Mouse (Mus musculus) 416B (cell line): ENCODE data around the gene Acap2.

Source experiments
- DNase-seq: peaks from one replicate; pipeline ENCODE4 v3.0.0; 2011; ENCODE audit warnings: low read depth

Gene Acap2

DNA sequence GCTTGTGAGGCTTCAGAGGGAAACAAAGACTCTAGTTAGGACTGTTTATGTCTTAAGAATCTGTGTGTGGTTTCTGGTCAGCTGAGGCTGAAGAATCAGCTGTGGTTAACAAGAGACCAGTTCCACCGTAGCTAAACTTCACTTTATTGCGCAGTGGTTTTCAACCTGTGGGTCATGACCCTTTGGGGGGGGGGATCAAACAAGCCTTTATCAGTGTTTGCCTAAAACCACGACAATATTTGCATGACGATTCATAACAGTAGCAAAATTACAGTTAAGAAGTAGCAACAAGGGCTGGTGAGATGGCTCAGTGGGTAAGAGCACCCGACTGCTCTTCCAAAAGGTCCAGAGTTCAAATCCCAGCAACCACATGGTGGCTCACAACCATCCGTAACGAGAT, 4.7 kb upstream of the Acap2 start:
- DNase-seq, result peak; percentile 66

DNA sequence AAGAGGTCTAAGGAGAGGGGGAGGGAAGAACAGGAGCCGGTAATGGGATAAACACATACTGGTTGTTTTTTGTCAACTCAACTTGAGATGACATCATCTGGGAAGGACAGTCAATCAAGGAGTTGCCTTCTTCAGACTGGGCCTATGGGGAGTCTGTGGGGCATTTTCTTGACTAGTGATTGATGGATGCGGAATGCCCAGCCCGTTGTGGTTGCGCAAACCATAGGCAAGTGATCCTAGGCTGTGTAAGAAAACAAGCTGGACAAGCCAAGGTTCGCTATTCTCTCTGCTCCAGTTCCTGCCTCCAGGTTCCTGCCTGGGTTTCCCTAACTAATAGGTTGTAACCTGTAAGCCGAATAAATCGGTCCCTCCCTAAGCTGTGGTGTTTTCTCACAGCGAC, 4.1 kb upstream of the Acap2 start:
- DNase-seq, result no peak

DNA sequence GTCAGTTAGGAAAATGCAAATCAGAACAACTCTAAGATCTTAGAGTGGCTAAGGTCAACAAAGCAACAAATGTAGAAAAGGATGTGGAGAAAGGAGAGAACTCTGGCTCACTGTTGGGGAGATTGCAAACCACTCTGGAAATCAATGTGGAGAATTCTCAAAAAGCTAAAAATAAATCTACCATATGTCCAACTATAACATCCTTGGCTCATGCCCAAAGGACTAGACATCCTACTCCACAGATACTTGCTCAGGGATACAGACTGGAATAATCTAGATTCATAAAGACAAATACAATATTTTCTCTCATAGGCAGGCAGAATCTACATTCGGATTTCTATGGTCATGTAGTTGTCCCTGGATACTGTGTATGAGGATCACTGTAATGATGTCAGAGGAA, 3.2 kb upstream of the Acap2 start:
- no peak for DNase-seq

DNA sequence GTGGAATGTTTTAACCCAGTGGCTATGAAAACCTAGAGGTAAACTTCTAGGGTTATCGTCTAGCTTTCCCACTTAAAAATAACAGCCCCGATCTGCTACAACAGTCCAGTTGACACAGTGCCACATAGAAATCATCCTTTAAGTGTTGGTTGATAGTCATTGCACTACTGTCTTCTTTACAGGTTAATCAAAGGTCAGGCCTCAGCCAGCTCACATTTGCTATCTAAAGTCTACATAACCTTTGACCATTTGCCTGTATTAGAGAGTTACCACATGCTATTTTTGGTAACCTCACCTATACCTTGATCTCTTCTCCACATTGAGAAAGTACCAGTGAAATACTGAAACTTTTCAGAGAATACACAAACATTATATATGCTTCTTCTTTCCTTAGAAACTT, 659 bp upstream of the Acap2 start:
- DNase-seq, result no peak

DNA sequence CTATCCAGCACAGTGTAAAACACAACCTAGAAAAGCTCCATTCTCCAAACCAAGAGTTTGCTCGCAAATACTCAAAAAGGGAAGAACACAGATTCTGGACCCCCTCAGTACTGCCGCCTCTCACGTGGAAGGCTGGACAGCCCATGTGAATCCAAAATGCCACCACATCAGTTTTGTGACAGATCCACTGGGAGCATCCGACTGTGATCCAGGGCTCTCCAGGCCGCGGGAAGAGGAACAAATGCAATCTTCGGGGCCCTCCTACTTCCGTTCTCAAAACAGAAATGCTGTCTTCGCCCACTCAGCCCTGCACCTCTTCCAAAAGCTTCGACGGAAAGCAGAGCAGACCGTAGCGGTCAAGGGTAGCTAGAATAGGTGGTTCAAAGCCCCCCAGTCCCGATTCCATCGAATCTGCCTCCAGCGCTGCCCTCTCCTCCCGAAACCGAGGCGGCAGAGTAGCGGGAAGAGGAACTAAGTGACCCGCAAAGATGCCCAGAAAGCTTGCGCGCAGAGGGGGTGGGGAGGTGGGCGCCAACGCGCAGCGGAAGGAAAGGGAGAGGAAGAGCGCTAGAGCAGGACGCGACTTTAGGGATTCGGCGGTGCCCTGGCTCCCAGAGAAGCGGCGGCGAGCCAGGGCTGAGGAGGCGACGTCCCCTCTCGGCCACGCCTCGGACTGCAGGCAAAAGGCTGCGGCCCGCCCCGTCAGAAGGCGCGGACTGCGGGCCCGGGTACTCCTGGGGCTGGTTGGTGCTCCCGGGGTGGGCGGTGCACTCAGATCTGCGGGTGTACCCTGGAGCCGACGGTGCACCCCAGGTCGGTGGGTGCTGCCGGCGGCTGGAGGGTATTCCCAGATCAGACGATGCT, 887 bp downstream of the Acap2 start:
- DNase-seq, result peak; percentile 65

DNA sequence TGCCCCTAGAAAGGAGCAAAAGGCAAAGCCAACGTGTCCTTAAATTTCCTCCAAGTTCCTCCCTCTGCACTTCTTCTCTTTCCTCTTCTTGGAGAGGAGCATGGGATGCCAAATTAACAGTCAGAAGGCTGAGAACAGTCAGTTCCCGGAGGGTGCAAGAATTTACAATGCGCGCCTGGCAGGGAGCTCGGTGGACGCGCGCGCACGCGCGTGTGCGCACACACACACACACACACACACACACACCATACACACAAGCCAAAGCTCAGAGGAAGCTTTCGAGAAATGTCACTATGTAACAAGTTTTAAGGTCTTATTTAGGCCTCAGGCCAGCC, 1.5 kb downstream of the Acap2 start:
- peak; percentile 56 for DNase-seq

DNA sequence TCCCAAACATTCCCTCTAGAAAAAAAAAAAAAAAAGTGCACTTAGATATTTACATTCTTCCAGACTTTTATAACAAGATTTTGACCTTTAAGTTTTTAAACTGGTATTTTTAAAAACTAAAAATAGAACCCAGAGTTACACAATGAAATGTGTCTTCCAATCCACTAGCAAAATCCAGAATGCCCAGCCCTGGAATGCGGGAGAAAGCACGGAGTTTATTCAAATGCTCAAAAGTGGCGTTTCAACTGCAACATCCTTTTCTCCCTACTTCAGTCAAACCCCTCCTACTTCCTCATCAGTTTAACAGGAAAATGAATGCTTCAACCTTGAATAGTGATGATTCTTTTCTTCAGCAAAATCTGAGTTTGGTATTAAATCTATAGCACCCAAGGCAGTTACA, 4.1 kb downstream of the Acap2 start:
- DNase-seq, result no peak

DNA sequence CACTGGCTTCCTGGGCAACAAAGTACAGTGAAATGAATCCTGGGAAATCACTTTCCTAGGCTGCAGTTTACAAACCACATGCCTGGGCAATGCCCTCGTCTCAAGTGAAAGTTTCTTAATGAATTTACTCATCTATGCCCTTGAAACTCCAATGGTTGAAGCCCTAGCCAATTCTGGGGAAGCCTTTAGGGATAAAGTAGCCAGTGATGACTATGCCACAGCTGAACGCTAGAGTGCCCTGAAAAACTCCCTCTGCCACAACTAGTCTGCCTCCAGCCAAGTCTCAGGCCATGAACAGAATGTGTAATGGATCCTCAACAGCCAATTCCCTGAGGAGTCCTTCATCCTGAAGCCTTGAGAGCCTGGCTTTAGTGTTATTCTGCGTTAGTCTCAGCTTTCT, 8.5 kb downstream of the Acap2 start:
- DNase-seq, result peak; percentile 65

DNA sequence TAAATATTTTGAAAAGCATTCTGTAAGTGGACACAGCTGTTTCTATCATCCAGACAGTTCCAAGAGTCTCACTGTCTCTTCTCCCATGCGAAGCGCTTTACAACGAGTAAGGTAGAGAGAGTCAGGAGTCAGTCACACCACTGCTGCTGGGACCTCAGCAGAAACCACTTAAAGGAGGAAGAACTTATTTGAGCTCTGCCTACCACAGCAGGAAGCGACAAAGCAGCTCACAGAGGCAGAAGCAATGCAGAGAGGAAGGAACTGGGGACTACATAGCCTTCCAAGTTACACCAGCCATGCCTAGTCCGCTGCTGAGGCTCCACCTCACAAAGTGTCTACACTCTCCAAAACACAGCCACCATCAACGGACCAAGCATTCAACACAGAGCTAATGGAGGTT, 9.2 kb downstream of the Acap2 start:
- peak; percentile 93 for DNase-seq

DNA sequence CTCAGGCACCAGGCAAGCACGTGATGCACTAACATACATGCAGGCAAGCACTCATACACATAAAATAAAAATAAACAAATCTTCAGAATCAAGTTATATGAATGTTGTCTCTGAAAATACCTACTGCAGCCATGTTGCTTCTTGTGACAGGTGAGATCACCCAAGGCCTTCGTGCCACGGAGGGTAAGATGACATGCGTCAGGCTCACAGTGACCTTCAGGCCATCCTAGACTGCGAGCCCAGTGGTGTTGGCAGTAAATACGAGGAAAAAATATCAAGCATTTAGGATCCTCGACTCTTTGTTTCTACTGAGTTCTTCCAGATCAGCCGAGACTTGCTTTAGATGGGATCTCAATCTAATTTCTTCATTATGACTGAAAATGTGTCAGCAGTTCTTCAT, 10.6 kb downstream of the Acap2 start:
- no peak for DNase-seq

DNA sequence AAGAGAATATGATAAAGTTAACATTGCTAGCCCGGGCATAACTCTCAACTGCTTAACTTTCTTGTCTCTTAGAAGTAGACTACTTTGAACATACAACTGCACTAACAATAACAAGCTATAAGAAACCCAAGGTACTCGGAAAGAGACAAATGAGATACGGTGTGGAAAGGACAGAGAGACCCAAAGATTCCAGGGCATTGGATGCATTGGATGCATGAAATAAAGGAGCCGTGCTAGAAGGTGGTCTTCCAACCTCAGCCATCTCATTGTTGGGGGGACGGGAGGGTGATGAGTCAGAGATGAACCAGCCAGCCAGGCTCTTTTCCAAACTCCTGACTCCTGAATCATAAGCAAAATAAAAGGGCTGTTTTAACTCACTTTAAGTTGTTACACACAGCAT, 11.8 kb downstream of the Acap2 start:
- DNase-seq, result no peak

DNA sequence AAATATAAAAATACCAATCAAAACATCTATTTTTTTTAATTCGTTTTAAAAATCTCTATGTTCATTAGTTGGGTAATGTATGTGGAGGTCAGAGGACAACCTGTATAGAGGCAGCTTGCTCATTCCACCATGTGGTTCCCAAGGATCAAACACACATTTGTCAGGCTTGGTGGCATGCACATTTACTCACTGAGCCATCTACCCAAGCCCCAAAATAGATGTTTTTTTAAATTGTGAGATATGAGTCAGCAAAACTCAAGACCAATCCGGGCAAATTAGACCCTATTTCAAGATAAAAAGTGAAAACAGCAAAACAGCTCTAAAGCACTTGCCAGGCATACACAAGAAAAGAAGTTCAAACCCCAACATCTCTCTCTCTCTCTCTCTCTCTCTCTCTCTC, 12.2 kb downstream of the Acap2 start:
- DNase-seq, result peak; percentile 49

DNA sequence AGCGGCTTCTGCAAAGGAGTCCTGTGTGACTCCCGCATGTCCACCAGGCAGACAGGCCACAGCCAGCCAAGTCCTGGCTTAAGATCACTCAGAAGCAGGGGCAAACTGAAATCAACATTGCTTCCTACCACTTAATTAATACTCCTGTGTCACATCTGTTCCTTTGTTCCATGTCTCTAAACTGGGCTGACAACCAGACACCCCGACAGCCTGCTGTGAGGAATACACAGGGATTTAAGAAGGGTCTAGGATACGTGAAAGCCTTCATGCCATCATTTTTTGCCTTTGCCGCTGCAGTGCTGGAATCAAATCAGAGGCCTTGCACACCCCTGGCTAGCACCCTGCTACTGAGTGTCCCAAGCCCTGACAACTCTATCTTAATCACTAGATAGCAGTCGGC, 12.8 kb downstream of the Acap2 start:
- no peak for DNase-seq

DNA sequence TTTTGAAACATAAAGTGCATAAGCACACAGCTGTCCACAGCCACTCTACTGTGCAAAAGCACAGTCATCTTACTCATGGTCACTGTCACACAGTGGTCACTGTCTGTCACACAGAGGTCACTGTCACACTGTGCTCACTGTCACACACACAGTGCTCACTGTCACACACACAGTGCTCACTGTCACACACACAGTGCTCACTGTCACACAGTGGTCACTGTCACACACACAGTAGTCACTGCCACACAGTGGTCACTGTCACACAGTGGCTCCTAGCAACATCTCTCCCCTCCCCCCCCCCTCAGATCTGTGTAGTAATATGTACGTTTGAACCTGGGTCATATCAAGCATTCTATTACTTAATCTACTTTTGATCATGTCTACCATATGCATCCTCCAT, 13.9 kb downstream of the Acap2 start:
- DNase-seq, result no peak

DNA sequence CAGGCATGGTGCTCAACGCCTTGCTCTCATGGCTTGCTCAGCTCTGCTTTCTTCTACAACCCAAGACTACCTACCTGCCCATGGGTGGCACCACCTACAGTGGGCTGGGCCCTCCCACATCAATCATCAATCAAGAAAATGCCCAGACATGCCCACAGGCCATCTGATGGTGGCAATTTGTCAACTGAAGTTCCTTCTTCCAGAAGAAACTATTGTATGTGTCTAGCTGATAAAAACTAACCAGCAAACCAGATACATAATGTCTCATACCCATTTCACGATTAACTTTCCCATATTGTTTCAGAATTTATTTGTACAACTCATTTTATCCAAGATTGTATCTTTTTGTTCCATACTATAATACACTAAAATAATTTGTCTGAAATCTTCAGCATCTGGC, 15.3 kb downstream of the Acap2 start:
- DNase-seq, result no peak

DNA sequence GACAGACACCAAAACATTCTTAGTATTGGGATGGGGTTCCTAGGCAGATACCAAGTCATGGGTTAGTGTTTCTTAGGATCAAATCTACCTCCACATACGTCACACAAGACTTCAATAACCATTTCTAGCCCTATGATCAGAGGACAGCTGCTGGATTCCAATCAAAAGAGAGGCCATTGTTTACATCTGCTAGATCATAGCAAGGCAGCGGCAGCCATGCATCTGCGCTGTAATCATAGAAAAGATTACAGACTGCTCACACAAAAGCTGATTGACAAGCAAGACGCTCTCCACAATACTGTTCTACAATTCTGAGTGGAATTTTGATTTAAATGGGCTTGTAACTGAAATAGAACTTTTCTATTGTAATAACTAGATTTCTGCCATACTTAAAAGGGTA, 16.3 kb downstream of the Acap2 start:
- DNase-seq, result no peak

DNA sequence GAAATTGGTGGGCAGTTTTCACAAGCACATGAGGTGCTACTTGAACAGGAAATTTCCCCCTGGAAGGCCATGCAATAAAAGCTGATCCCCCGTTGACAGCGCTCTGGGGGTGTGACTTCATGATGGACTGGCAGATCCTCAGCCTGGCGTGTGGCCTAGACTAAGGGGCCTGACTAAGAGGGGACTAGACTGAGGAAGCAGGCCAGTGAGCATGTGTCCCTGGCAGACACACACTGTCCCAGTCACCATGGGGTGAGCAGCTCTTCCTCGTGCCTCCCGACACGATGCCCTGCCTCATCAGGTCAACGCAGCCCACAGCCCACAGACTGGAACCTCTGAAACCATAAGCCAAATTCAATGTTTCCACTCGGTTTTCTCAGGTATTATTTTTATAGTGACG, 18.5 kb downstream of the Acap2 start:
- DNase-seq, result no peak

DNA sequence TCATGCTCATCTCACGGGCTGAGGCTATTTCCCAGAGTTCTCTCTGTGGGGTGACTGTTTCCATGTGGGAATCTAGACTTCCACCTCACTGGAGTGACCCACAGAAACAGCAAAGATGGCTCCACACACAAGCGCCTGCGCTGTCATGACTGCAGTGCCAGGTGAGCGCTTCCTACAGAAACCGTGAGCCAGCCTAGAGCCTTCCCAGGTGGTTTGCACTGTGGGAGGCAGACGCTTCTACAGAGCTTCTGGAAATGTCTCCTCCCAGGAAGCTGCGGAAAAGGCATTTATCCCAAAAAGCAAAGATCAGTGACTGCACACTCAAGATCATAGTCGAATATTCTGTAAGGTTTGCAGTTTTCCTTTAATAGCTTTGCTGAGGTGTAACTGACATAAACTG, 20.2 kb downstream of the Acap2 start:
- DNase-seq, result no peak

DNA sequence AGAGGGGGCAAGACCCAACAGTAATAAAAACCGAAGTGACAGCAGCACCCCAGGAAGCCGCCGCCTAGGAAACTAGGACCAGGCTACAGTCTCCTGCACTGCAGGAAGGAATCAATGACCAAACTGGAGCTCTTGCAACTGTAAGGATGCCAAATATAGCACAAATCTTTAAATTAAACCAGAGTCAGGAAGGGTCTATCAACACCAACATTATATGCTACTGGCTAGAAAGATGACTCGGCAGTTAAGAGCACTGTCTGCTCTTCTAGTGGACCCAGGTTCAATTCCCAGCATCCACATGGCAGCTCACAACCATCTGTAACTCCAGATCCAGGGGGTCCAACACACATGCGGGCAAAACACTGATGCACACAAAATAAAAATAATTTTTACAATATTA, 21.7 kb downstream of the Acap2 start:
- DNase-seq, result peak; percentile 67

DNA sequence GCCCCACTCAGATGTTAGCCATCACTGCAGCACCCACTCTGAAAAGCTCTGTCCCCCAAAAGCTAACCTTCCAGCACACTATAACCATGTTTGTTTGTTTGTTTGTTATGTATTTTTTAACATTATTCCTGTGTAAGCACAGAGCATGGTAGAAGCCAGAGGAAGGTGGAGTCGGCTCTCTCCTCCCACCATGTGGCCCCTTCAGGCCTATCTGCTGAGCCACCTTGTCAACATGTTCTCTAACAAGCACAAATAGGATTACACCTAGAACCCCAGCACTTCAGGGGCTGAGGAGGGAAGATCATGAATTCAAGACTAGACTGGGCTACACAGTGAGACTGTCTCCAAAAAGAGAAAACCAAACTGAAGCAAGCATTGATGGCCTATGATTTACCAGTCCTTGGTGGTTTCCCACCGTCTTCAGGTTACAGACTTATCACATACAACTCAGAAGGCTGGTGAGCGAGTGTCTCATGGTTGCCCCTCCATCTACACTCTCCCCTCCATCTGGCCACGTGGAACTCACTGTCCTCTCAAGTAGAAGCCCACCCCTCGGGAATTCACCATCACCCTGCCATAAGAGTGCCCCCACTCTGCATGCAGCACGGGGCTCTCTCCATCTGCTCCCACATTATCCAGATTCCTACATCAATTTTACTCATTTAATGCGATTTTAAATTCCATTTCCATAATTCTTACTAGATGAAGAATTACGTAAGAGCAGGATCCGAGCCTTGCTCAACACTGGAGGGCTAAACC, 26.0 kb downstream of the Acap2 start:
- no peak for DNase-seq

DNA sequence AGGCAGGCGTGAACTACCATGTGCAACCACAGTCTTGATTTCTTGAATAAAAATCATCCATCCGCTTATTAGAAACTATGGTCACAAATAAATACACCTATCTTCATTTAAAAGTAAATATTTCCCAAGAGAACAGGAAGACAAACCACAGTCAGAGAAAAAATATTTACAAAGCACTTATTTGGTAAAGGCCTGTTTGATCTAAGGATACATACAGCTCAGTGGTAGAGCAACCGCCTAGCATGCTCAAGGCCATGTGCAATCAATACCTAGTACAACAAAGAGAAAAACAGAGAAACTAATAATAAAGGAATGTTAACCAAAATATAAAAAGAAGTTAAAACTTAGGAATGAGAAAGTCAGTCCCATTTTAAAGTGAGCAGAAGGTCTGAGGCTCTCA, 28.8 kb downstream of the Acap2 start:
- DNase-seq, result no peak

DNA sequence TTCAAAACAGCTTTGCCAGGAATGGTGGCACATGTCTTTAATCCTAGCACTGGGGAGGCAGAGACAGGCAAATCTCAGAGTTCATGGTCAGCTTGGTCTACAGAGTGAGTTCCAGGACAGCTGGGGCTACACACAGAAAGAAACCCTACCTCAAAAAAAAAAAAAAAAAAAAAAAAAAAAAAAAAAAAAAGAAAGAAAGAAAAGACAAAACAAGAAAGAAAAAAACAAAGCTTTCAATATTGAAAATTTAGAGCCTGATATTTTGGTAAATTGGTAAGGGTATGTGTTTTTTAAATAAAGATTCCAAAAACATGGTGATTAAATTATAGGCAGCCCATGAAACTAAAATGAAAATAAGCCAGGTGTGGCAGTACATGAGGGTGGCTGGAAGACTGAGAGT, 29.6 kb downstream of the Acap2 start:
- DNase-seq, result no peak

DNA sequence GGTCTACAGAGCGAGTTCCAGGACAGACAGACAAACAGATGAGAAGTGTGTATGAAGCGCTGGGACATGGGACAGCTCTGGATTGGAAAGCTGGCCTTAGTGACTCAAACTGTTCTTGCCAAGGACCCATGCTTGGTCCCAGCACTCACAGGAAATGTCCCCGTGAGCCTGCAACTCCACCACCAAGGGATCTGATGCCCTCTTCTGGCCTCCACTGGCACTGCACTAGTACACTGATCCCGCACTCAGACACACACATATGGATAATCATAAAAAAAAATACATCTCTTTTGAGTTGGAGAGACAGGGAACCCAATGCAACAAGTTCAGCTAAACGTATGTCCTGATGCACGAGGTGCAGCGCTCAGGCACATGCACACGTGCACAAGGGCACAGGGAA, 30.7 kb downstream of the Acap2 start:
- DNase-seq, result no peak

DNA sequence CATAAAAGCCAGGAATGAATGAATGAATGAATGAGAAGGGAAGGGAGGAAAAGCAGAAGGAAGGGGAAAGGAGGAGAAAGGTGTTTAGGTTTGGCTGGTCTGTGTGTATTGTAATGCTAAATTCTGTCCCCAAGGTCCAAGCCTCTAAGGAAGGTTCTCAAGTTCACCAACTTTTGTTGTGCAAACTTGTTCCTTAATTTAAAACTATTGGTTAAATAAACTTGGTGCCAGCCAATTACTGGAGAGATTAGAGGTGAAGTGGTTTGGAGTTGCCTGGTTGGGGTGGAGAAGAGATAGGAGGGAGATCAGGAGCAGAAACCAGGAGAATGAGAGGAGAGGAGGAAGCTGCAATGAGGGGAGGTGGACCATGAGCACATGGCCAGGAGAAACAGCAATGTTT, 31.4 kb downstream of the Acap2 start:
- no peak for DNase-seq
